Comparison of ENCODE assay signal across 26 mouse cellular contexts in genomic region chr1:36807782-36808565, GRCm38 (mm10). TPM values are rescaled to one million over a fixed set of nuclear protein-coding genes. Genes with fewer than 3 reads are reported as not detected.
A peak's percentile ranks its signal among the peaks of the same experiment; 100 is the strongest.
DNase-seq lines count a peak whose midpoint lies in the region; ATAC-seq and TF ChIP-seq lines count a peak whose summit lies in the region.
"Had no signal": no experiment of that assay in that cellular context is flagged by ENCODE, and none has a peak within 500 bp of the region (broad histone marks: within the 10 kb centered on the region; RNA-seq: fewer than 3 reads in every experiment).

No protein-coding gene starts in this region.

- no peak for DNase-seq in frontal cortex, postnatal 25 days (ENCODE audit: low spot score in 2 of 2)
- DNase-seq in midbrain, embryonic 11.5 days (ENCODE audit: low spot score, missing footprints), result peak; percentile 76
- DNase-seq in midbrain, postnatal 0 days (ENCODE audit: low spot score), result no peak
- DNase-seq in natural killer cell, adult 2 months (ENCODE audit: low spot score in 2 of 2), result peak; percentile 37 to 63
- DNase-seq in urinary bladder, postnatal 10 days (ENCODE audit: low spot score), result no peak
- DNase-seq in cerebellum, postnatal 25 days, result no peak
- DNase-seq: cerebellum, adult 11-12 months; cerebellum, postnatal 14 days; gastrocnemius, postnatal 14 days; heart, adult 2 months; kidney, adult 9 months; kidney, postnatal 36 days; spleen, adult 18-20 months; thymus, postnatal 36 days had no signal

- no peak overlapping the region for H3K4me2 ChIP-seq in midbrain, embryonic 11.5 days
- H3K4me2 ChIP-seq in midbrain, postnatal 0 days (ENCODE audit: low read depth, low read length, poor library complexity, severe bottlenecking), result no peak overlapping the region
- H3K4me2 ChIP-seq in liver, embryonic 12.5 days, result no peak overlapping the region
- H3K4me2 ChIP-seq: embryonic facial prominence, embryonic 15.5 days; forebrain, embryonic 12.5 days; hindbrain, embryonic 14.5 days; intestine, embryonic 15.5 days; limb, embryonic 13.5 days; neural tube, embryonic 13.5 days had no signal

- no peak overlapping the region for H3K27ac ChIP-seq in midbrain, embryonic 11.5 days (ENCODE audit: low read depth, low read length)
- H3K27ac ChIP-seq in midbrain, postnatal 0 days (ENCODE audit: low read depth, low read length), result no peak overlapping the region
- H3K27ac ChIP-seq in liver, embryonic 12.5 days, result no peak overlapping the region
- H3K27ac ChIP-seq: embryonic facial prominence, embryonic 15.5 days; forebrain, embryonic 12.5 days; heart, adult 2 months; hindbrain, embryonic 14.5 days; intestine, embryonic 15.5 days; limb, embryonic 13.5 days; macrophage; midbrain, embryonic 10.5 days; neural tube, embryonic 13.5 days had no signal

- no peak for TF ChIP-seq CTCF in midbrain, postnatal 0 days (IDR thresholded peaks at IDR 0.05)

- H3K9ac ChIP-seq in midbrain, embryonic 11.5 days (ENCODE audit: low read length), result no peak overlapping the region
- H3K9ac ChIP-seq in midbrain, postnatal 0 days (replicated peaks; ENCODE audit: low read length, poor library complexity, severe bottlenecking), result no peak overlapping the region
- no peak overlapping the region for H3K9ac ChIP-seq in liver, embryonic 12.5 days
- H3K9ac ChIP-seq: embryonic facial prominence, embryonic 15.5 days; forebrain, embryonic 12.5 days; hindbrain, embryonic 14.5 days; intestine, embryonic 15.5 days; limb, embryonic 13.5 days; neural tube, embryonic 13.5 days had no signal

- H3K4me3 ChIP-seq in midbrain, embryonic 11.5 days (ENCODE audit: low read depth, low read length), result no peak overlapping the region
- H3K4me3 ChIP-seq in midbrain, postnatal 0 days (ENCODE audit: low read depth, low read length), result no peak overlapping the region
- H3K4me3 ChIP-seq in liver, embryonic 12.5 days, result no peak overlapping the region
- H3K4me3 ChIP-seq: embryonic facial prominence, embryonic 15.5 days; forebrain, embryonic 12.5 days; heart, adult 2 months; intestine, embryonic 15.5 days; limb, embryonic 13.5 days; midbrain, embryonic 10.5 days; neural tube, embryonic 13.5 days had no signal

- H3K36me3 ChIP-seq in midbrain, embryonic 11.5 days (ENCODE audit: control insufficient read depth, insufficient read depth, low read length), result peaks cover 31% of the 10 kb centered on the region
- peaks cover 72% of the 10 kb centered on the region for H3K36me3 ChIP-seq in midbrain, postnatal 0 days (ENCODE audit: insufficient read depth, low read length)
- peaks cover 100% of the 10 kb centered on the region for H3K36me3 ChIP-seq in liver, embryonic 12.5 days

- peak; percentile 64; the same call in 1 of the 2 replicates for ATAC-seq in frontal cortex, adult (ENCODE audit: low TSS enrichment)
- ATAC-seq in midbrain, embryonic 11.5 days (ENCODE audit: low FRiP score), result no peak
- no peak for ATAC-seq in midbrain, postnatal 0 days (ENCODE audit: low FRiP score)
- ATAC-seq in liver, embryonic 12.5 days, result peak; percentile 46; the same call in 1 of the 2 replicates
- ATAC-seq: CD4-positive, CD25-positive, alpha-beta regulatory T cell, adult 4 months; intestine, embryonic 15.5 days; Patski had no signal

- H3K27me3 ChIP-seq in midbrain, embryonic 11.5 days (ENCODE audit: control insufficient read depth, insufficient read depth, low read length), result no peaks in the 10 kb centered on the region
- H3K27me3 ChIP-seq in midbrain, postnatal 0 days (ENCODE audit: insufficient read depth, low read length), result no peaks in the 10 kb centered on the region
- H3K27me3 ChIP-seq in liver, embryonic 12.5 days (replicated peaks), result no peaks in the 10 kb centered on the region
- H3K27me3 ChIP-seq: embryonic facial prominence, embryonic 15.5 days; forebrain, embryonic 12.5 days; intestine, embryonic 15.5 days; limb, embryonic 13.5 days; neural tube, embryonic 13.5 days; Patski had no signal

- 96% methylated on average over 14 of the region's 14 CpGs for WGBS in midbrain, embryonic 11.5 days
- WGBS in midbrain, postnatal 0 days, result 93% methylated on average over 14 of the region's 14 CpGs
- 92% methylated on average over 14 of the region's 14 CpGs for WGBS in liver, embryonic 12.5 days (ENCODE audit: insufficient replicate concordance)

- no peaks in the 10 kb centered on the region for H3K4me1 ChIP-seq in midbrain, embryonic 11.5 days (ENCODE audit: control insufficient read depth, insufficient read depth, low read length)
- no peaks in the 10 kb centered on the region for H3K4me1 ChIP-seq in midbrain, postnatal 0 days (ENCODE audit: insufficient read depth, low read length)
- no peaks in the 10 kb centered on the region for H3K4me1 ChIP-seq in liver, embryonic 12.5 days
- H3K4me1 ChIP-seq: forebrain, embryonic 12.5 days; intestine, embryonic 15.5 days; limb, embryonic 13.5 days; midbrain, embryonic 10.5 days; neural tube, embryonic 13.5 days had no signal

- H3K9me3 ChIP-seq in midbrain, embryonic 11.5 days (ENCODE audit: control insufficient read depth, low read length), result no peaks in the 10 kb centered on the region
- no peaks in the 10 kb centered on the region for H3K9me3 ChIP-seq in midbrain, postnatal 0 days (ENCODE audit: low read length)
- no peaks in the 10 kb centered on the region for H3K9me3 ChIP-seq in liver, embryonic 12.5 days (replicated peaks)
- H3K9me3 ChIP-seq: embryonic facial prominence, embryonic 15.5 days; forebrain, embryonic 12.5 days; intestine, embryonic 15.5 days; limb, embryonic 13.5 days; midbrain, embryonic 10.5 days; neural tube, embryonic 13.5 days had no signal

RNA-seq across cellular contexts. Expression of gene Zap70, which starts 46.4 kb away (rescaled TPM):
- polyA plus RNA-seq in midbrain, embryonic 11.5 days (2014; fragmentation: Nextera tagmentation; extraction: Ambion mirVana), result 0.36 and 0.41 TPM in 2 replicates
- 2.2 and 3.3 TPM in 2 replicates for total RNA-seq in midbrain, postnatal 0 days (2014; rRNA removed)
- 2.4 and 2.6 TPM in 2 replicates for polyA plus RNA-seq in midbrain, postnatal 0 days (2015; fragmentation: Nextera tagmentation; extraction: Ambion mirVana)
- not detected in 2 replicates for polyA plus RNA-seq in liver, embryonic 12.5 days (2016; fragmentation: Nextera tagmentation; extraction: Ambion mirVana)
- polyA plus RNA-seq: macrophage had no signal

Comparison
In these comparisons a context has a peak if more than half of its experiments do, and no peak if none do; other contexts are left out.
1. DNase-seq: peak in midbrain, embryonic 11.5 days (single experiment) and natural killer cell, adult 2 months (2 of 2); none in frontal cortex, postnatal 25 days (0 of 2), midbrain, postnatal 0 days (single experiment), urinary bladder, postnatal 10 days (single experiment) and cerebellum, postnatal 25 days (0 of 2).
2. ATAC-seq: peak in frontal cortex, adult (single experiment) and liver, embryonic 12.5 days (single experiment); none in midbrain, embryonic 11.5 days (single experiment) and midbrain, postnatal 0 days (single experiment).